Mouse (Mus musculus) embryonic facial prominence, embryonic 15.5 days (tissue): ENCODE data around the gene Atg9b. TPM values are rescaled to one million over a fixed set of nuclear protein-coding genes. Genes with fewer than 3 reads are reported as not detected.

Experiments
- ATAC-seq: fragments of 200-750 bp; cut with Nextera tagmentation; 2 replicates; pipeline ENCODE4 v1.8.0; 2017; ENCODE audit warnings: low read depth, moderate TSS enrichment; ENCODE audit not compliant: insufficient number of reproducible peaks, low FRiP score, low TSS enrichment
- H3K27ac ChIP-seq: fragments of 300-500 bp; sonication (generic); replicated peaks from 2 replicates; pipeline ENCODE4 v1.5.1; 2015; ENCODE audit warnings: mild to moderate bottlenecking, inconsistent platforms
- H3K27me3 ChIP-seq: fragments of 300-500 bp; sonication (generic); 2 replicates; pipeline ENCODE4 v1.6.1; 2015; ENCODE audit warnings: inconsistent platforms
- H3K36me3 ChIP-seq: fragments of 300-500 bp; sonication (generic); 2 replicates; pipeline ENCODE4 v1.6.1; 2015; ENCODE audit warnings: mild to moderate bottlenecking, inconsistent platforms
- H3K4me1 ChIP-seq: fragments of 300-500 bp; sonication (generic); 2 replicates; pipeline ENCODE4 v1.6.1; 2015; ENCODE audit warnings: inconsistent platforms
- H3K4me2 ChIP-seq: fragments of 300-500 bp; sonication (generic); replicated peaks from 2 replicates; pipeline ENCODE4 v1.6.1; 2015; ENCODE audit warnings: mild to moderate bottlenecking, inconsistent platforms
- H3K4me3 ChIP-seq: fragments of 300-500 bp; sonication (generic); replicated peaks from 2 replicates; pipeline ENCODE4 v1.5.1; 2015; ENCODE audit warnings: mild to moderate bottlenecking, inconsistent platforms
- H3K9ac ChIP-seq: fragments of 300-500 bp; sonication (generic); 2 replicates; pipeline ENCODE4 v1.6.1; 2015; ENCODE audit warnings: inconsistent platforms
- H3K9me3 ChIP-seq: fragments of 300-500 bp; sonication (generic); replicated peaks from 2 replicates; pipeline ENCODE4 v1.6.1; 2016; ENCODE audit warnings: inconsistent platforms
- WGBS: fragments of 180-500 bp; shearing (Covaris S2); methylation state at CpG from one replicate; pipeline ENCODE4 v1.1.7; 2015; 5-methylcytosine and 5-hydroxymethylcytosine counted together
- polyA plus RNA-seq: library from polyadenylated mRNA; unstranded; fragments of >200 nt; fragmentation: Nextera tagmentation; extraction: Ambion mirVana; gene quantifications from 2 replicates; pipeline ENCODE4 v1.2.1, GENCODE M21; 2015

The Atg9b gene
- polyA plus RNA-seq, result 3.9 and 4.7 TPM in 2 replicates

DNA sequence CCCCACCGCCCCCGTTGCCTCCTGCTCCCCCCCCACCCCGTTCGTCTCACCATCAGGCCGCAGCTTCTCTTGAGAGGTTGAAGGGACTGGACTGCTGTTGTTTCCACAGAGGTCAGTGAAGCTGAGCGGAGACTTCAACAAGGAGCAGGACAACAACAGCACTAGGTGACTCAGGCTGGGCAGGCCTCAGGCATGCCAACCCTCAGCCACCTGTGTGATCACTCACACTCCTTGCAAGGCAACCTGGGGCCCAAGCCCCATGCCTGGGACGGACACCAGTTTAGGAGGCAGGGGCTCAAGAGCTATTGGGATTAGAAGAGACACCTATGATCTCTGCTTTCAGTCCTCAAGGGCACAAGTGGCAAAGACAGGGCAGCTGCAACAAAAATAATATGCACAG, at the start of gene Atg9b:
Gene Atg9b, minus strand, starts transcription at position 280 of the 400 bp plus-strand sequence.
- Histone ChIP-seq H3K4me3 (no peak within 1 kb of the TSS), H3K27me3 (peaks cover 28% of the 10 kb centered on the region), H3K4me1 (peaks cover 27% of the 10 kb centered on the region), H3K9ac (no peak within 1 kb of the TSS), H3K27ac (no peak within 1 kb of the TSS), H3K4me2 (no peak within 1 kb of the TSS), H3K9me3 (no peaks in the 10 kb centered on the region), H3K36me3 (no peaks in the 10 kb centered on the region)
- no peak for ATAC-seq
- WGBS, result 77% methylated on average over 7 of the region's 7 CpGs

DNA sequence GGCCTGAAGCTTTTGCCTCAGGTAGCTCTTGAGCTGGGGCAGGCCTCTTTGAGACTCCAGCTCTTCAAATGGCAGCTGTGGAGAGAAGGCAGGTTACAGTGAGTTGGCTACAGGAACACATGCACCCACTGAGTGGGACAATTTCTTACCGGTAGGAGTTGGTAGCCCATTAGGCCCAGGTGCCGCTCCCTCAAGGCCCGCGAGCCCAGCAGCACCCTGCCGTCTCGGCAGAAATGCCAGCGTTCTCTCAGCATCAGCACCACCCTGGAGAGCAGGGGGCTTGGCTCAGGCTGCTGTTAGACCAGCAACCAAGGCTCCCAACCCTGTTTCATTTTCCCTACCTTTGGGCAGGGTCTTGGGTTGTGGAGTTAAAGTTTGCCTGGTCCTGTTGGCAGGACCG, 49.2 kb upstream of the Atg9b start:
- no peaks in the 10 kb centered on the region for H3K9me3 ChIP-seq
- 93% methylated on average over 8 of the region's 8 CpGs for WGBS

DNA sequence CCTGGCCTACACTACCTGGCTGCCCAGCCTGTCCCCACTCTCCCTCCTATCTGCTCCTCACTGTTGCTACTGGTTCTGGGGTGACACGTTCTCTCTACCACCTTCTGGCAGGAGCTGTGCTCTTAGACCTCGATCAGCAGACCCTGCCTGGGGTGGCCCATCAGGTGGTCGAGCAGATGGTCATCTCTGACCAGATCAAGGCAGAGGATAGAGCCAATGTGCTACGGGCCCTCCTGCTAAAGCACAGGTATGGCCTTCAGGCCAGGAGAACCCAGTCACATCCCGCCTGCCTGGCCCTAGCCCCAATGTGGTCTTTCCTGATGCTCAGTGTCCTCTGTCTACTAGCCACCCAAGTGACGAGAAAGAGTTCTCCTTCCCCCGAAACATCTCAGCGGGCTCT, 42.0 kb upstream of the Atg9b start:
- Histone ChIP-seq H3K4me1 (no peaks in the 10 kb centered on the region), H3K36me3 (peaks cover 97% of the 10 kb centered on the region), H3K4me3 (no peak overlapping the region), H3K27ac (no peak overlapping the region), H3K9ac (no peak overlapping the region), H3K27me3 (no peaks in the 10 kb centered on the region), H3K4me2 (no peak overlapping the region), H3K9me3 (no peaks in the 10 kb centered on the region)
- WGBS, result 92% methylated on average over 8 of the region's 8 CpGs
- no peak for ATAC-seq

More for the DNA sequence above, 49.2 kb upstream of the Atg9b start:
- no peak overlapping the region for H3K9ac ChIP-seq
- no peak overlapping the region for H3K27ac ChIP-seq
- peaks cover 18% of the 10 kb centered on the region for H3K4me1 ChIP-seq
- ATAC-seq, result no peak
- H3K4me2 ChIP-seq, result no peak overlapping the region
- no peak overlapping the region for H3K4me3 ChIP-seq
- H3K27me3 ChIP-seq, result no peaks in the 10 kb centered on the region
- peaks cover 75% of the 10 kb centered on the region for H3K36me3 ChIP-seq

DNA sequence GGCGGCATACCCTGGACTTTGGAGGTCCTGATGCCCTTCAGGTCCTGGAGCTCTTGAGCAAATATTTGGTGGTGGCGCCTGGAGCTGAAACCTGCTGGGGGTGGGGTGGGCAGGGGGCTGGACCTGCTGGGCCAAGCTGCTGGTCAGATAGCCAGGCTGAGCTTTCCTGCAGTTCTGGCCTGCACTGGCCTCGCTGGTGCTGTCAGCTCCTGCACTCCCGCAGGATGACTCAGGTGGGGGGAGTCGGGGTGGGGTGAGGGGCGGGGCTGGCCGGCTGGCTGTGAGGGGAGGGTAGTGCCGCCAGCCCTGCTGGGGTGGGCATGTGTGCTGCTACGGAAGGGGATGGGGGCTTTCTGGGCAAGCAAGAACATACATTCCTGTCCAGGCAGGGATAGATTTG, 36.7 kb upstream of the Atg9b start:
- peak overlapping the region; percentile 34 for H3K4me2 ChIP-seq
- no peak for ATAC-seq
- 19% methylated on average over 9 of the region's 9 CpGs for WGBS
- H3K4me1 ChIP-seq, result peaks cover 41% of the 10 kb centered on the region
- H3K27ac ChIP-seq, result 0 out of 2 replicates have a peak overlapping the region, but pooled peaks have one; percentile 11
- H3K27me3 ChIP-seq, result no peaks in the 10 kb centered on the region
- peaks cover 47% of the 10 kb centered on the region for H3K36me3 ChIP-seq
- H3K9ac ChIP-seq, result no peak overlapping the region
- H3K4me3 ChIP-seq, result no peak overlapping the region
- no peaks in the 10 kb centered on the region for H3K9me3 ChIP-seq

DNA sequence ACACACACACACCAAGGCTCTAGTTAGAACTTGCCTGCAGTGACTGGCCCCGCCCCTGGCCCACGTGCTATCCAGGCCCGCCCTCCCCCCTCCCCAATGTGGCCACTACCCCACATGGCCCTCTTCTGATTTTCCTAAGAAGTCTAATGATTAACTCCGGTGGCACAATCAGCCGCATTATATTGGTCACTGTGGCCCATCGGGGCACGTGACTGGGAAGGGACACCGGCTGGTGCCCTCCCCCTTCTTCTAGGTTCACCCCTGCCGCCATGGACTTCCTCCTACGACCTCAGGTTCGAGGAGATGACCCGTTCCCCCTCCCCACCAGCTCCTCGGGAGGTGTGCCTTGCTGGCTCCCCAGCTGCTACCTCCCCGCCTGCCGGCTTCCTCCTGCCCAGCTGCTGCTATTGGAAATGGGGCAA, 36.0 kb upstream of the Atg9b start:
- ATAC-seq, result no peak
- Histone ChIP-seq H3K4me2 (peak overlapping the region; percentile 34), H3K4me3 (no peak overlapping the region), H3K27ac (0 out of 2 replicates have a peak overlapping the region, but pooled peaks have one; percentile 11), H3K9me3 (no peaks in the 10 kb centered on the region), H3K4me1 (peaks cover 42% of the 10 kb centered on the region), H3K36me3 (peaks cover 41% of the 10 kb centered on the region), H3K27me3 (no peaks in the 10 kb centered on the region), H3K9ac (no peak overlapping the region)
- 8% methylated on average over 15 of the region's 15 CpGs for WGBS

DNA sequence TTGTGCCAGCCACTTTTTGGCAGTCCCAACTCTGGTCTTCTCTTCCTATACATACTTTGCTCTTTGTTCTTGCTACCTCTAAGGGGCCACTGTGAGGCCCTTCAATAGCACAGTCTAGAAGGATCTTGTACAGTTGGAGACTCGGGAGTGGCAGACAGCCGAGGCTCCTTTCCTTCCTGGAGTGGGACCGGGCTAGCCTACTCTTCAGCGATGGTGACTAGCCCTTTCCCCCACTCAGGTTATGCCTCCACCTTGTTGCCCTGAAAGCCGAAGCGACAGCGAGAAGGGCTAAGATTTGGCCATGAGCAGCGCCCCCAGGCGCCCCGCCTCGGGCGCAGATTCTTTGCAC, 35.3 kb upstream of the Atg9b start:
- no peak overlapping the region for H3K27ac ChIP-seq
- ATAC-seq, result no peak
- H3K36me3 ChIP-seq, result peaks cover 34% of the 10 kb centered on the region
- peak overlapping the region; percentile 84 for H3K4me2 ChIP-seq
- no peaks in the 10 kb centered on the region for H3K9me3 ChIP-seq
- peak overlapping the region; percentile 59 for H3K4me3 ChIP-seq
- H3K27me3 ChIP-seq, result no peaks in the 10 kb centered on the region
- H3K4me1 ChIP-seq, result peaks cover 50% of the 10 kb centered on the region
- no peak overlapping the region for H3K9ac ChIP-seq
- WGBS, result 22% methylated on average over 12 of the region's 12 CpGs

DNA sequence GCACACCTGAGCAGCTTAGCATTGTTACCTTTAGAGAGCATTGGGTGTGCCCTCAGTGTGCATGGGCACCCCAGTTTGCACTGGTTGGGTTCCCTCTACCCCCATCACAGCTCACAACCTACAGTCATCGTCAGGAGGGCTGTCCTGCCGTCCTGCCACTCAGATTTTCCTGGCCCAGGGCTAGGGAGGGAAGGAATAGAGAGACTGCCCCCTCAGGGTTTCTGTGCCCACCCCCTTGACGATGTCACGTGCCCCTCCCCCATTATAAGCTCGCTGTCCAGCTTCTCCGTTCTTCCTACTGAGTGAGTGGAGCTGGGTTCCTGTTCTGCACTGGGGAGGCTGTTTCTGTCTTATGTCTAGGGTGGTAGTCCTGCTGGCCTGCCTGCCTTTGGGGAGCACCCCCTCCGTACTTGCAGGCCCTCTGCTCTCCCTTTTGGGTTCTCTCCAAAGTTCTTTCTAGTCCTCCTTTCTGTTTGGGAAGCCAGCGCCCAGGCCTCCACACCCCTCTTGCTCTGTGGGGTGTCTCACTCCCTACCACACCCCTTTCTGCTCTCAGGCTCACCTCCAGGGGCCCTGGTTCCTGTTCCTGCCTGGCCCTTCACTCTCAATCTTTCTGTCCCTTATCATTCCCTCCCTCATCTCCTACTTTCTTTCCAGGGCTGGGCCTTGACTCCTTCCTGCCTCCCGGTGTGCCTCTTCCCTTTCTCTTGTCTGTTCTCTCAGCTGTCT, 34.8 kb upstream of the Atg9b start:
- no peak overlapping the region for H3K27ac ChIP-seq
- no peaks in the 10 kb centered on the region for H3K27me3 ChIP-seq
- peaks cover 51% of the 10 kb centered on the region for H3K4me1 ChIP-seq
- peak overlapping the region; percentile 59 for H3K4me3 ChIP-seq
- H3K9ac ChIP-seq, result no peak overlapping the region
- no peak for ATAC-seq
- peaks cover 28% of the 10 kb centered on the region for H3K36me3 ChIP-seq
- H3K9me3 ChIP-seq, result no peaks in the 10 kb centered on the region
- 12% methylated on average over 9 of the region's 9 CpGs for WGBS
- H3K4me2 ChIP-seq, result peak overlapping the region; percentile 84

DNA sequence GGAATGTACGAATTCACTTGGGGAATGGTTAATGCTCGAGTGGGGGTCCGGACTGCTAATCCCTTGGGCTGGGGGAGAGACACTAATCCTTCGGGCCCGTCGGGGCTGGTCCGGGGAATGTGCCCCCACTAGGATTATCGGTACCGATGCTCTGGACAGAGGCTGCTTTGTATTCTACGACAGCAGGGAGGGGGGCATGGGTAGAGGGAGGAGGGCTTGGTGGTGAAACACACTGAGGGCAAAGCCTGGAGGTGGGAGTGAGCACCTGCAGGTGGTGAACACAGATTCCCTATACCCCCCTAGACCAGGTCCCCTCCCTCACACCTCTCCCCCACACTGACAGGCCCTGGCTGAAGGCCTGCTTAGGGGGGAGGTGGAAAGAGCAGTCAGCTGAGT, 34.1 kb upstream of the Atg9b start:
- H3K27ac ChIP-seq, result peak overlapping the region; percentile 93
- peaks cover 51% of the 10 kb centered on the region for H3K4me1 ChIP-seq
- H3K9me3 ChIP-seq, result no peaks in the 10 kb centered on the region
- H3K4me2 ChIP-seq, result peak overlapping the region; percentile 84
- H3K4me3 ChIP-seq, result peak overlapping the region; percentile 59
- H3K36me3 ChIP-seq, result peaks cover 25% of the 10 kb centered on the region
- ATAC-seq, result no peak
- WGBS, result 1% methylated on average over 10 of the region's 10 CpGs
- peak overlapping the region; percentile 49 for H3K9ac ChIP-seq
- H3K27me3 ChIP-seq, result no peaks in the 10 kb centered on the region

DNA sequence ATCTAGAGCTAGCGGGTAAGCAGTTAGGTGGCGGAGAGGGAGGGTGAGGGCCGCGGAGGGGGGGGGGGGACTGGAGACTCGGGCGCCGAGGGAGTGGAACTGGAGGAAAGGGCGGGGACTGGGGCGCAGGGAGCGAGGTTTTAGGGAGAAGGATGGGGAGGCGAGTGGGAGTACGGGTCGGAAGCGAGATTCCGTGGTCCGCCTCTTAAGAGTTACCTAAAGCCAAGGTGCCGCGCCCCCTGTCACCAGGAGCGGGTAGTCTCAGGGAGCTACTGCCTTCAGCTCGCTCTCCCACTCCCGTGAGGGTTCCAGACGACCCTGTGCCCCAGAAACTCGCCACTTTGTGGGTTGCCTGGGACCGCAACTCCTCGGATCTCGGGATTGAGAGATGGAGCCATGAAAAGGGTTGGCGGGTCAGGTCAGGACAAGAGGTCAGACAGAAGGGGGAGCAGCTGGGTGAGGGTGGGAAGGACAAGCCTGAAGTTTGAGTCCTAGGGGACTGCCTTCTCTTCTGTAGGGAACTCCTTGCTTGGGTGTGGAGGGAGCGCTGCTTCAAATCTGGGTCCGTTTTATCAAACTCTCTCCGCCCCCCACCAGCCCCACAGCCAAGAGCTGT, 33.6 kb upstream of the Atg9b start:
- no peaks in the 10 kb centered on the region for H3K9me3 ChIP-seq
- WGBS, result under 1% methylated on average over 26 of the region's 30 CpGs
- peaks cover 25% of the 10 kb centered on the region for H3K36me3 ChIP-seq
- H3K4me1 ChIP-seq, result peaks cover 51% of the 10 kb centered on the region
- H3K9ac ChIP-seq, result peak overlapping the region; percentile 49
- H3K4me3 ChIP-seq, result peak overlapping the region; percentile 59
- H3K27ac ChIP-seq, result peak overlapping the region; percentile 93
- peak overlapping the region; percentile 84 for H3K4me2 ChIP-seq
- ATAC-seq, result no peak
- H3K27me3 ChIP-seq, result no peaks in the 10 kb centered on the region

DNA sequence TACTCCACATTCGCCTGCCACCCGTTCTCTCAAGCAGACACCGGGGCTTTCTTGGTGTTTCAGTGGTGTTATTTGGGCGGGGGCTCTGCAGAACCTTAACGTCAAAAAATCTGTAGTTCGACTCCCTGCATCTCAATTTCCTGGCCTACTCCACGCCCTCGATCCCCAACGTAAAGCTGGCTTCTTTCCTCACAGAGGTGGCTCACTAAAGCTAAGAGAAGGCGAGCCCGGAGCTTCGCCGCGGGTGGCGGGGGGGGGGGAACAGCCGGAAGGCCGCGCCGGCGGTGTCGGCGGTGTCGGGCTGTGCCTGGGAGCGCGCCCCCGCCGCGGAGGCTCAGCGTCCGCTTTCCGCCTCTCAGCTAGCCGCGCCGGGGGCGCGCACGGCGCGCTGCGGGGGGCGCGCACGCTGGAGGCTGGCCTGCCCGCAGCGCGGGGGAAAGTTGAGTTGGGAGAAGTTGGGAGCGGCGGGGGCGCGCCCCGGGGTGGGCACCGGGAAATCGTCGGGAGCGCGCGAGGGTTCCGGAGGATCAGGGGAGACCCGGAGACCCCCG, 33.0 kb upstream of the Atg9b start:
- H3K27ac ChIP-seq, result peak overlapping the region; percentile 93
- H3K9me3 ChIP-seq, result no peaks in the 10 kb centered on the region
- H3K36me3 ChIP-seq, result peaks cover 25% of the 10 kb centered on the region
- peak overlapping the region; percentile 84 for H3K4me2 ChIP-seq
- H3K4me3 ChIP-seq, result peak overlapping the region; percentile 59
- ATAC-seq, result peak; percentile 41; the same call in 1 of the 2 replicates
- H3K9ac ChIP-seq, result peak overlapping the region; percentile 49
- peaks cover 51% of the 10 kb centered on the region for H3K4me1 ChIP-seq
- no peaks in the 10 kb centered on the region for H3K27me3 ChIP-seq
- WGBS, result under 1% methylated on average over 58 of the region's 60 CpGs

DNA sequence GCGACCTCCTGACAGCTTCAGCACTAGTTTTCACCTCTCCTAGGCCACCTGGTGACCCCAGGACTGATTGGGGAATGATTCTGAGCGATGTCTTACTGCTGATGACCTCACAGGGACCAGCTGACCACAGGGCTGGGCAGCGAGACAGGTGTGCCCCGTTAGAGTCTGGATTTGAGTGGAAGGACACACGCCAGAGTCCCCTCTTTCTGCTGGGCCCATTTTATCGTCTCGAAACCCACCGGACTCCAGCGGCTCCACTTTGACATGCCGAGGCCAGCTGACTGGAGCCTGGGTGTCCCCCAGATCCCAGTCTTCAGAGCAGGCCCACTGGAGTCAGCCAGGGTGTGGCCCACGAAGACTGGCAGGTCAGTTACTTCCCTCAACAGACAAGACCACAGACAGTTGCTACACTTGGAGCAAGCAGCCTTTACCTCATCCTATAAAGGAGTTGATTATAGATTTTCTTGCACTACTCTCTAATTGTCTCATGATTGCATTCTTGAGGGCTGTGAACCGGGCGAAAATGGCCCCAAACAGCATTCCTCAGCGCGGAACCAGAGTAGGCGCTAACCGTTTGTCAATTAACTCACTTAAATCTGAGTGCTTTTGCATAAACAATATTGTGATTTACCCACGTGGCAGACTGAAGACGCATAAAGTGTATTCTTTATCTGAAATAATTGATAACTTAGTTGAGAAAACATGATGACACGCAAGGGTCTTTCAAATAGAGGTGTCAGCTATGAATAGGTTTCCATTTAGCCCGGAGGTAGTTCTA, 32.2 kb upstream of the Atg9b start:
- Histone ChIP-seq H3K4me2 (peak overlapping the region; percentile 84), H3K9me3 (no peaks in the 10 kb centered on the region), H3K9ac (peak overlapping the region; percentile 49), H3K4me1 (peaks cover 51% of the 10 kb centered on the region), H3K27me3 (no peaks in the 10 kb centered on the region), H3K4me3 (peak overlapping the region; percentile 59), H3K36me3 (peaks cover 25% of the 10 kb centered on the region), H3K27ac (peak overlapping the region; percentile 93)
- peak; percentile 3; the same call in 1 of the 2 replicates for ATAC-seq
- 9% methylated on average over 21 of the region's 21 CpGs for WGBS
